Mouse (Mus musculus) midbrain, embryonic 13.5 days (tissue): ENCODE results near the gene Pkd2. TPM values are rescaled to one million over a fixed set of nuclear protein-coding genes. Genes with fewer than 3 reads are reported as not detected.
A peak's percentile ranks its signal among the peaks of the same experiment; 100 is the strongest.

ENCODE experiments used
- ATAC-seq: fragments of 200-750 bp; cut with Nextera tagmentation; 2 replicates; pipeline ENCODE4 v1.8.0; 2017; ENCODE audit warnings: mild to moderate bottlenecking, moderate TSS enrichment, moderate library complexity
- H3K27ac ChIP-seq: fragments of 300-500 bp; sonication (generic); 2 replicates; pipeline ENCODE4 v1.5.1; 2015; ENCODE audit warnings: inconsistent platforms, mild to moderate bottlenecking, moderate library complexity
- H3K27me3 ChIP-seq: fragments of 300-500 bp; sonication (generic); 2 replicates; pipeline ENCODE4 v1.6.1; 2015; ENCODE audit warnings: mild to moderate bottlenecking, inconsistent platforms
- H3K36me3 ChIP-seq: fragments of 300-500 bp; sonication (generic); 2 replicates; pipeline ENCODE4 v1.6.1; 2015; ENCODE audit warnings: mild to moderate bottlenecking, inconsistent platforms
- H3K4me1 ChIP-seq: fragments of 300-500 bp; sonication (generic); replicated peaks from 2 replicates; pipeline ENCODE4 v1.6.1; 2015; ENCODE audit warnings: inconsistent platforms
- H3K4me2 ChIP-seq: fragments of 300-500 bp; sonication (generic); replicated peaks from 2 replicates; pipeline ENCODE4 v1.6.1; 2015; ENCODE audit warnings: moderate library complexity, mild to moderate bottlenecking, inconsistent platforms
- H3K4me3 ChIP-seq: fragments of 300-500 bp; sonication (generic); replicated peaks from 2 replicates; pipeline ENCODE4 v1.5.1; 2015; ENCODE audit warnings: mild to moderate bottlenecking, inconsistent platforms
- H3K9ac ChIP-seq: fragments of 300-500 bp; sonication (generic); replicated peaks from 2 replicates; pipeline ENCODE4 v1.6.1; 2015; ENCODE audit warnings: mild to moderate bottlenecking, inconsistent platforms
- H3K9me3 ChIP-seq: fragments of 300-500 bp; sonication (generic); 2 replicates; pipeline ENCODE4 v1.6.1; 2016; ENCODE audit warnings: mild to moderate bottlenecking, inconsistent platforms
- WGBS: fragments of 180-500 bp; shearing (Covaris S2); methylation state at CpG from one replicate; pipeline ENCODE4 v1.1.7; 2015; 5-methylcytosine and 5-hydroxymethylcytosine counted together
- polyA plus RNA-seq: library from polyadenylated mRNA; unstranded; fragments of >200 nt; fragmentation: Nextera tagmentation; extraction: Ambion mirVana; gene quantifications from 2 replicates; pipeline ENCODE4 v1.2.1, GENCODE M21; 2015

Gene Pkd2
- polyA plus RNA-seq, 1 experiment from 2014 or later, result 8.4 TPM

- no peak overlapping the region for H3K4me3 ChIP-seq
- 92% methylated on average over 5 of the region's 5 CpGs for WGBS
- no peaks in the 10 kb centered on the region for H3K4me1 ChIP-seq
- H3K36me3 ChIP-seq, result peaks cover 50% of the 10 kb centered on the region
- ATAC-seq, result no peak
- H3K27me3 ChIP-seq, result no peaks in the 10 kb centered on the region
- no peak overlapping the region for H3K9ac ChIP-seq
- H3K9me3 ChIP-seq, result no peaks in the 10 kb centered on the region
- no peak overlapping the region for H3K27ac ChIP-seq
- no peak overlapping the region for H3K4me2 ChIP-seq
Observed at GRCm38 (mm10) chr5:104470981-104471391, 11.7 kb downstream of the Pkd2 start.

- H3K4me1 ChIP-seq, result no peaks in the 10 kb centered on the region
- WGBS, result 96% methylated on average over 8 of the region's 8 CpGs
Observed at GRCm38 (mm10) chr5:104472371-104472770, 13.1 kb downstream of the Pkd2 start.

GRCm38 (mm10) chr5:104480367-104480766, 21.1 kb downstream of the Pkd2 start:
- WGBS, result 95% methylated on average over 7 of the region's 7 CpGs
- H3K36me3 ChIP-seq, result peaks cover 69% of the 10 kb centered on the region

More at GRCm38 (mm10) chr5:104472371-104472770, 13.1 kb downstream of the Pkd2 start:
- no peak for ATAC-seq
- H3K4me2 ChIP-seq, result no peak overlapping the region
- H3K4me3 ChIP-seq, result no peak overlapping the region
- H3K36me3 ChIP-seq, result peaks cover 44% of the 10 kb centered on the region
- H3K9me3 ChIP-seq, result no peaks in the 10 kb centered on the region
- no peak overlapping the region for H3K27ac ChIP-seq
- H3K9ac ChIP-seq, result no peak overlapping the region
- no peaks in the 10 kb centered on the region for H3K27me3 ChIP-seq

DNA sequence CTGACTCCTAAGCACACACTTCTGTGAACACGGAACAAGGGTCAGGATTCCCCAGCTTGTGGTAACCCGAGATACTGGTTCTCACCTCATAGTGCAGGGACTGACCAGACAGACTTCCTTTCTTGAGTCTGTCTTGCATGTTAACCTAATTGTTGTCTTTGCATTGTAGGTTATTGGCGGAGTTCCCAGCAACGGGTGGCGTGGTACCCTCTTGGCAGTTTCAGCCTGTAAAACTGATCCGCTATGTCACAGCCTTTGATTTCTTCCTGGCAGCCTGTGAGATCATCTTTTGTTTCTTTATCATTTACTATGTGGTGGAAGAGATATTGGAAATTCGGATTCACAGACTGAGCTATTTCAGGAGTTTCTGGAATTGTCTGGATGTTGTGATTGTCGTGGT, 23.6 kb downstream of the Pkd2 start:
- 75% methylated on average over 8 of the region's 8 CpGs for WGBS

More at GRCm38 (mm10) chr5:104480367-104480766, 21.1 kb downstream of the Pkd2 start:
- no peak for ATAC-seq
- Histone ChIP-seq H3K9me3 (no peaks in the 10 kb centered on the region), H3K27me3 (no peaks in the 10 kb centered on the region), H3K4me2 (no peak overlapping the region), H3K4me3 (no peak overlapping the region), H3K4me1 (no peaks in the 10 kb centered on the region), H3K27ac (no peak overlapping the region), H3K9ac (no peak overlapping the region)

DNA sequence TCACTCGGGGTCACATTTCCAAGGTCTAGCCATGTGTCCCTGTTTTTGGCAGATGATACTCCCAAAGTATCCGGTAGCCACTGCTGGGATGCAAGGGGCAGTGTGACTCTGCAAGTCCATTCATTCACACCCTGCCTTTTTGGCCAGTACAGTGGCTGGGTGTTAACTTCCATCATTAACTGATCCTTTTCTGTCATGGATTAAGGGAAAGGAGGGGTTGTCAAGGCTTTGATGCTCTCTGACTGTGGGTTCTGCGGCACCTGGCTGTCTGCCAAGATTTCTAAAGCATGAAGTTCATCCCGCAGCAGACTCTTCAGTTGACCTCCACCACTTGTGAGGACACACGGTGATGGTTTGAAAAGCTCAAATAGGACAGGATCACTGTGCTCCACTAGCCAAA, 32.3 kb downstream of the Pkd2 start:
- 67% methylated on average over 5 of the region's 5 CpGs for WGBS
- H3K4me1 ChIP-seq, result no peaks in the 10 kb centered on the region
- no peak overlapping the region for H3K27ac ChIP-seq
- peaks cover 68% of the 10 kb centered on the region for H3K36me3 ChIP-seq
- H3K9ac ChIP-seq, result no peak overlapping the region
- ATAC-seq, result no peak
- H3K27me3 ChIP-seq, result no peaks in the 10 kb centered on the region
- H3K9me3 ChIP-seq, result no peaks in the 10 kb centered on the region
- H3K4me2 ChIP-seq, result no peak overlapping the region
- no peak overlapping the region for H3K4me3 ChIP-seq

More for the DNA sequence above, 23.6 kb downstream of the Pkd2 start:
- Histone ChIP-seq H3K36me3 (peaks cover 77% of the 10 kb centered on the region), H3K4me1 (no peaks in the 10 kb centered on the region), H3K4me3 (no peak overlapping the region), H3K27ac (no peak overlapping the region), H3K9ac (no peak overlapping the region), H3K9me3 (no peaks in the 10 kb centered on the region), H3K4me2 (no peak overlapping the region), H3K27me3 (no peaks in the 10 kb centered on the region)
- no peak for ATAC-seq

- Histone ChIP-seq H3K9ac (no peak overlapping the region), H3K9me3 (no peaks in the 10 kb centered on the region), H3K27me3 (no peaks in the 10 kb centered on the region), H3K36me3 (peaks cover 33% of the 10 kb centered on the region), H3K27ac (no peak overlapping the region), H3K4me3 (no peak overlapping the region), H3K4me1 (peaks cover 11% of the 10 kb centered on the region), H3K4me2 (no peak overlapping the region)
- WGBS, result 77% methylated on average over 2 of the region's 2 CpGs
- ATAC-seq, result no peak
Observed at GRCm38 (mm10) chr5:104504883-104505282, 45.6 kb downstream of the Pkd2 start.

- no peak overlapping the region for H3K9ac ChIP-seq
- peak overlapping the region; percentile 79 for H3K4me3 ChIP-seq
- ATAC-seq, result peak; percentile 16; the same call in 1 of the 2 replicates
- 2% methylated on average over 2 of the region's 2 CpGs for WGBS
- H3K36me3 ChIP-seq, result peaks cover 27% of the 10 kb centered on the region
- no peaks in the 10 kb centered on the region for H3K27me3 ChIP-seq
- peaks cover 16% of the 10 kb centered on the region for H3K4me1 ChIP-seq
- peak overlapping the region; percentile 66 for H3K4me2 ChIP-seq
- no peaks in the 10 kb centered on the region; the same call in 1 of the 2 replicates for H3K9me3 ChIP-seq
- H3K27ac ChIP-seq, result no peak overlapping the region; the same call in 1 of the 2 replicates
Observed at GRCm38 (mm10) chr5:104507829-104508194, 48.6 kb downstream of the Pkd2 start.

- H3K27ac ChIP-seq, result peak within 1 kb of the TSS; percentile 92
- peaks cover 16% of the 10 kb centered on the region for H3K4me1 ChIP-seq
- peak; percentile 95 for ATAC-seq
- under 1% methylated on average over 70 of the region's 83 CpGs for WGBS
- peak within 1 kb of the TSS; percentile 66 for H3K4me2 ChIP-seq
- H3K36me3 ChIP-seq, result peaks cover 26% of the 10 kb centered on the region
- peak within 1 kb of the TSS; percentile 91 for H3K9ac ChIP-seq
- H3K27me3 ChIP-seq, result no peaks in the 10 kb centered on the region
- peak within 1 kb of the TSS; percentile 79 for H3K4me3 ChIP-seq
- H3K9me3 ChIP-seq, result peaks cover 5% of the 10 kb centered on the region
Observed at GRCm38 (mm10) chr5:104508195-104508891, 49.1 kb downstream of the Pkd2 start, which contains the start of gene BC005561. TSS of gene BC005561 (plus strand) at chr5:104508352.

DNA sequence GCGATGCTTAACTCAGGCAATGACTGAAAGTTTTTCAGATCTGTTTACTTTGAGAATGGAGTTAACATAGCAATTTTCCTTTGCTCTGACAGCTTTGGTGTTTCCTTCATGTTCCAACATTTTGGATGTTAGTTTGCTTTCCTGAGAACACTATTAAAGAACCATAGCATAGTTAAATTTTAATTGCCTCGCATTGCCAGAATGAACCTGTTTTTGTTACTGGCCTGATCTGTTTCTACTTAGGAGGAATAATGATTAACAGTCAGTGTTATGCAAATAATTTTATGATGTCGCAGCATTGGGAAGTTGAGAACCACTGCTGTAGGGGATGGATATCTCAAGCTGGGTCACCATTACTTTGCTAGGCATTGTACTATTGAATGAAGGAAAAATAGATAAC, 52.0 kb downstream of the Pkd2 start:
- Histone ChIP-seq H3K27ac (no peak overlapping the region), H3K9ac (no peak overlapping the region), H3K4me1 (peaks cover 16% of the 10 kb centered on the region), H3K4me3 (no peak overlapping the region), H3K4me2 (no peak overlapping the region), H3K9me3 (peaks cover 25% of the 10 kb centered on the region), H3K27me3 (no peaks in the 10 kb centered on the region), H3K36me3 (peaks cover 33% of the 10 kb centered on the region)
- 97% methylated on average over 3 of the region's 3 CpGs for WGBS
- ATAC-seq, result no peak

GRCm38 (mm10) chr5:104538612-104539011, 79.4 kb downstream of the Pkd2 start:
- Histone ChIP-seq H3K4me2 (no peak overlapping the region), H3K4me3 (no peak overlapping the region), H3K9ac (no peak overlapping the region), H3K27ac (no peak overlapping the region), H3K4me1 (no peaks in the 10 kb centered on the region), H3K9me3 (peaks cover 3% of the 10 kb centered on the region; the same call in 1 of the 2 replicates), H3K27me3 (no peaks in the 10 kb centered on the region), H3K36me3 (peaks cover 65% of the 10 kb centered on the region)
- ATAC-seq, result no peak
- 82% methylated on average over 1 of the region's 1 CpGs for WGBS

DNA sequence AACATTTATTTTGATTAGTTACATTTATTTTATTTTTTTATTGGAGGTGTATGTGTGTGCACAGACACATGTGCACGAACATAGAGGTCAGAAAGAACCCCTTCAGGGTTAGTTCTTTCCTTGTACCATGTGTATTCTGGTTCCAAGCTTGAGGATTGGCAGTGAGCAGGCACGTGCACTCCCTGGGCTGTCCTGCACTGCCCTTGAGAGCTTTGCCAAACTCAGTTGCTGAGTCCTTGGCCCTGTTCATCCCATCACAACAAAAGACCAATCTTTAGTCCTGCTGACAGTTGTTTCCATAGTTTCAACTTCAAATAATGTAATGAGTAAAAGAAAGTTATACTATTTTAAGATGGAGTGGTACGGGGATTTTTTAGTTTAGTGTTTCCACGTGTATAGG, 80.1 kb downstream of the Pkd2 start:
- Histone ChIP-seq H3K9ac (no peak overlapping the region), H3K9me3 (peaks cover 5% of the 10 kb centered on the region; the same call in 1 of the 2 replicates), H3K27ac (no peak overlapping the region), H3K27me3 (no peaks in the 10 kb centered on the region), H3K36me3 (peaks cover 72% of the 10 kb centered on the region), H3K4me3 (no peak overlapping the region), H3K4me1 (no peaks in the 10 kb centered on the region), H3K4me2 (no peak overlapping the region)
- 97% methylated on average over 4 of the region's 4 CpGs for WGBS
- ATAC-seq, result no peak
